Comparison of ENCODE assay signal across 22 mouse cellular contexts in genomic region chr7:90609764-90610163, GRCm38 (mm10).
"Had no signal": no experiment of that assay in that cellular context is flagged by ENCODE, and none has a peak within 500 bp of the region (broad histone marks: within the 10 kb centered on the region; RNA-seq: fewer than 3 reads in every experiment).

No protein-coding gene starts in this region.

- H3K27ac ChIP-seq: limb, embryonic 15.5 days; liver, embryonic 12.5 days; liver, embryonic 15.5 days; lung, embryonic 15.5 days; neural tube, embryonic 12.5 days; neural tube, embryonic 15.5 days; stomach, embryonic 15.5 days had no signal

- H3K9me3 ChIP-seq: limb, embryonic 15.5 days; liver, embryonic 12.5 days; liver, embryonic 15.5 days; lung, embryonic 15.5 days; megakaryocyte, embryonic 14.5 days; neural tube, embryonic 12.5 days; neural tube, embryonic 15.5 days; stomach, embryonic 15.5 days had no signal

- DNase-seq: kidney, adult 18-20 months; kidney, adult 9 months; kidney, postnatal 14 days; kidney, postnatal 4 days; left cerebral cortex, postnatal 4 days; lung, adult 18-20 months; lung, postnatal 10 days; lung, postnatal 36 days; midbrain, embryonic 14.5 days; right cerebral cortex, adult 18-20 months; right cerebral cortex, postnatal 14 days; spleen, adult 18-20 months; thymus, postnatal 4 days had no signal

- ATAC-seq: liver, embryonic 12.5 days had no signal

- H3K4me1 ChIP-seq: limb, embryonic 15.5 days; liver, embryonic 12.5 days; liver, embryonic 15.5 days; lung, embryonic 15.5 days; neural tube, embryonic 12.5 days; neural tube, embryonic 15.5 days; stomach, embryonic 15.5 days had no signal

- H3K27me3 ChIP-seq: limb, embryonic 15.5 days; liver, embryonic 12.5 days; liver, embryonic 15.5 days; lung, embryonic 15.5 days; megakaryocyte, embryonic 14.5 days; neural tube, embryonic 12.5 days; neural tube, embryonic 15.5 days; stomach, embryonic 15.5 days had no signal

- H3K4me3 ChIP-seq: limb, embryonic 15.5 days; liver, embryonic 12.5 days; liver, embryonic 15.5 days; lung, embryonic 15.5 days; megakaryocyte, embryonic 14.5 days; neural tube, embryonic 12.5 days; neural tube, embryonic 15.5 days; stomach, embryonic 15.5 days had no signal

- H3K9ac ChIP-seq: limb, embryonic 15.5 days; liver, embryonic 12.5 days; liver, embryonic 15.5 days; lung, embryonic 15.5 days; neural tube, embryonic 12.5 days; neural tube, embryonic 15.5 days; stomach, embryonic 15.5 days had no signal

- H3K4me2 ChIP-seq: limb, embryonic 15.5 days; liver, embryonic 12.5 days; liver, embryonic 15.5 days; lung, embryonic 15.5 days; midbrain, embryonic 11.5 days; neural tube, embryonic 12.5 days; neural tube, embryonic 15.5 days; stomach, embryonic 15.5 days had no signal

- H3K36me3 ChIP-seq: limb, embryonic 15.5 days; liver, embryonic 12.5 days; liver, embryonic 15.5 days; lung, embryonic 15.5 days; neural tube, embryonic 12.5 days; neural tube, embryonic 15.5 days; stomach, embryonic 15.5 days had no signal
